Mouse (Mus musculus) cerebellum, adult 2 months (tissue): ENCODE results near the gene Rbms3.

Source experiments
- CTCF ChIP-seq: fragments of 200-500 bp; IDR thresholded peaks from 2 replicates; pipeline ENCODE4 v1.5.1; 2011; ENCODE audit warnings: low read depth, mild to moderate bottlenecking, control low read depth, low read length, moderate library complexity, borderline replicate concordance; ENCODE audit not compliant: insufficient read depth
- POLR2A ChIP-seq: fragments of 200-500 bp; IDR thresholded peaks from 2 replicates; pipeline ENCODE4 v1.6.1; 2011; ENCODE audit warnings: low read length, control low read depth, borderline replicate concordance; ENCODE audit not compliant: insufficient read depth

DNA sequence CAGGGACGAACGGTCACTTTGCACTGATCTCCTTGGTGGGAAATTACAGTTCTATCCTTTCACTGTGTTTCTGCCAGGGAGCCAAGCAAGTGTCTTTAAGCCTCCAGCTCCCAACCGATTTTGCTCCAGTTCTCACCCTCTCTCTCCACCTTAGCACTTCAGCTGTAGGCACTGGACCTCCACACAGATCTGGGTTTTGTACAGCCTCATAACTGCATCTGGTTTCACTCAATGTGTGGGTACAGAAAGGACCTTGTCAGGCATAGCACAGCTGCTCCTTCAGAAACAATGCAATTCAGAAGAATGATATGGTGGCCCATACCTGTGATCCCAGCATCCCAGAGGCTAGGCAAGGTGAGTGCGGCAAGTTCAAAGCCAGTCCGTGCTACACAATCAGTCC is 648.9 kb downstream of the Rbms3 start:
- TF ChIP-seq POLR2A (no peak), CTCF (no peak)
